Mouse (Mus musculus) hindbrain, embryonic 11.5 days (tissue): ENCODE data around the gene Ice2. TPM values are rescaled to one million over a fixed set of nuclear protein-coding genes. Genes with fewer than 3 reads are reported as not detected.
A peak's percentile ranks its signal among the peaks of the same experiment; 100 is the strongest.

Source experiments
- ATAC-seq: fragments of 200-750 bp; cut with Nextera tagmentation; 2 replicates; pipeline ENCODE4 v1.8.0; 2017; ENCODE audit warnings: mild to moderate bottlenecking, moderate TSS enrichment, moderate library complexity; ENCODE audit not compliant: low FRiP score
- DNase-seq: peaks from one replicate; pipeline ENCODE4 v3.0.0-alpha.2; 2015; ENCODE audit warnings: low spot score
- H3K27ac ChIP-seq: fragments of 300-500 bp; sonication (generic); 2 replicates; pipeline ENCODE4 v1.5.1; 2014; ENCODE audit warnings: mild to moderate bottlenecking, low read depth, low read length
- H3K27me3 ChIP-seq: fragments of 300-500 bp; sonication (generic); 2 replicates; pipeline ENCODE4 v1.6.1; 2014; ENCODE audit warnings: mild to moderate bottlenecking, low read length, moderate library complexity, mixed read lengths; ENCODE audit not compliant: control insufficient read depth, insufficient read depth
- H3K36me3 ChIP-seq: fragments of 300-500 bp; sonication (generic); 2 replicates; pipeline ENCODE4 v1.6.1; 2014; ENCODE audit warnings: mild to moderate bottlenecking, low read length, moderate library complexity, mixed read lengths; ENCODE audit not compliant: control insufficient read depth, insufficient read depth
- H3K4me1 ChIP-seq: fragments of 300-500 bp; sonication (generic); replicated peaks from 2 replicates; pipeline ENCODE4 v1.6.1; 2014; ENCODE audit warnings: low read length, mixed read lengths; ENCODE audit not compliant: control insufficient read depth, insufficient read depth
- H3K4me2 ChIP-seq: fragments of 300-500 bp; sonication (generic); replicated peaks from 2 replicates; pipeline ENCODE4 v1.6.1; 2014; ENCODE audit warnings: mild to moderate bottlenecking, low read depth, low read length
- H3K4me3 ChIP-seq: fragments of 300-500 bp; sonication (generic); 2 replicates; pipeline ENCODE4 v1.5.1; 2014; ENCODE audit warnings: low read depth, low read length
- H3K9ac ChIP-seq: fragments of 300-500 bp; sonication (generic); 2 replicates; pipeline ENCODE4 v1.6.1; 2014; ENCODE audit warnings: low read depth, low read length
- H3K9me3 ChIP-seq: fragments of 300-500 bp; sonication (generic); 2 replicates; pipeline ENCODE4 v1.6.1; 2016; ENCODE audit warnings: low read length; ENCODE audit not compliant: control insufficient read depth
- WGBS: fragments of 180-500 bp; shearing (Covaris S2); extraction: QIAGEN DNeasy Blood & Tissue Kit; methylation state at CpG from one replicate; pipeline ENCODE4 v1.1.7; 2014; 5-methylcytosine and 5-hydroxymethylcytosine counted together
- polyA plus RNA-seq: library from polyadenylated mRNA; unstranded; fragments of >200 nt; fragmentation: Nextera tagmentation; extraction: Ambion mirVana; gene quantifications from 2 replicates; pipeline ENCODE4 v1.2.1, GENCODE M21; 2014

Ice2 gene
- polyA plus RNA-seq, 1 experiment from 2014 or later = 24.1 TPM

- Histone ChIP-seq H3K4me3 (no peak overlapping the region), H3K4me2 (no peak overlapping the region), H3K4me1 (no peaks in the 10 kb centered on the region), H3K27me3 (no peaks in the 10 kb centered on the region), H3K27ac (no peak overlapping the region), H3K36me3 (no peaks in the 10 kb centered on the region), H3K9me3 (no peaks in the 10 kb centered on the region), H3K9ac (no peak overlapping the region)
- ATAC-seq = no peak
- 76% methylated on average over 8 of the region's 8 CpGs for WGBS
- DNase-seq = peak; percentile 74
Observed at GRCm38 (mm10) chr9:69368071-69368470, 29.6 kb upstream of the Ice2 start.

DNA sequence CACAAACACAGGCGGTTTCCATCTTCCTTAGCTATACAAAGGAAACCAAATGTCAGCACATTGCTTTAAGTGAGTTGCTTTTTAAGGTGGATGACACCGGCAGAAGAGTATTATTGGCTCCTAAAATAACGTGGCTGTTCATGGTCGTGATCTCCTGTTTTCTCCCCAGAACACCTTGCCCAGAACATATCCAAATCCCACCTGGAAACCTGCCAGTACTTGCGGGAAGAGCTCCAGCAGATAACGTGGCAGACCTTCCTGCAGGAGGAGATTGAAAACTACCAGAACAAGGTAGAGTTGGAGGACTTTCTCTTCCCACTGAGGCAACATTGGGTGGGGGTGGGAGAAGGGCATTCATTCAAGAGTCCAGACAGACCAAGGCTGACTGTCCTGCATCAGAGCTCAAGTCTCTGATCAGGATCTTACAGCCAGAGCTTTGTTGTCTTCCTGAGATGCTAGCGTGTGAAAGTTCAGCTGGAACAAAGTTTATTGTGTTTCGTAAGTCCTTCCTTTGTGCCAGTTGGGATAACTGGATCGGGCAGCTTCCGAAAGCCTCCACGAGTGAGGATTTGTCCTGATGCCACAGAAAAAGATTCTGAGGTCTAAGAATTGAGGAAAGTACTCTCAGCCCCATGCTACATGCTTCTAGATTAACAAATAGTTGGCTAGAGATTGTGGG is 26.5 kb upstream of the Ice2 start:
- WGBS = 90% methylated on average over 11 of the region's 11 CpGs
- no peak overlapping the region for H3K27ac ChIP-seq
- H3K9ac ChIP-seq = no peak overlapping the region
- ATAC-seq = no peak
- H3K4me3 ChIP-seq = no peak overlapping the region
- no peaks in the 10 kb centered on the region for H3K27me3 ChIP-seq
- H3K36me3 ChIP-seq = no peaks in the 10 kb centered on the region
- no peak overlapping the region for H3K4me2 ChIP-seq
- no peaks in the 10 kb centered on the region for H3K4me1 ChIP-seq
- H3K9me3 ChIP-seq = no peaks in the 10 kb centered on the region
- no peak for DNase-seq

DNA sequence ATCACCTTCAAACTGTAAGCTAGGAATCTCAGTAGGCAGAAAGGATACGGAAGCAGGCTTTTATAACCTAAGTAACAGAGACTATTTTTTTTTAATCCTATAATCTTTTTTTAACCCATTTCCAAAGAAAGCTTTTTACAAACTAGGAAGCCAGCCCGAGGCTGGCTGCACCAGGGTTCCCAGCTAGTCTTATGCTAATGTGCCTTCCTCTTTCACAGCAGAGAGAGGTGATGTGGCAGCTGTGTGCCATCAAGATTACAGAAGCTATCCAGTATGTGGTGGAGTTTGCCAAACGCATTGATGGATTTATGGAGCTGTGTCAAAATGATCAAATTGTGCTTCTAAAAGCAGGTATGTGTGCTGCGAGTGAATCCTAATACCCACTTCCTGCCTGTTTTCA is 24.8 kb upstream of the Ice2 start:
- ATAC-seq = no peak
- 48% methylated on average over 4 of the region's 4 CpGs for WGBS
- no peak overlapping the region for H3K27ac ChIP-seq
- no peaks in the 10 kb centered on the region for H3K27me3 ChIP-seq
- no peaks in the 10 kb centered on the region for H3K9me3 ChIP-seq
- no peak overlapping the region for H3K9ac ChIP-seq
- H3K4me2 ChIP-seq = no peak overlapping the region
- DNase-seq = no peak
- no peaks in the 10 kb centered on the region for H3K36me3 ChIP-seq
- no peak overlapping the region for H3K4me3 ChIP-seq
- no peaks in the 10 kb centered on the region for H3K4me1 ChIP-seq

GRCm38 (mm10) chr9:69376982-69377653 is 20.6 kb upstream of the Ice2 start:
- H3K27ac ChIP-seq = no peak overlapping the region
- H3K9me3 ChIP-seq = no peaks in the 10 kb centered on the region
- no peaks in the 10 kb centered on the region for H3K36me3 ChIP-seq
- no peaks in the 10 kb centered on the region for H3K27me3 ChIP-seq
- H3K4me1 ChIP-seq = no peaks in the 10 kb centered on the region
- H3K4me2 ChIP-seq = no peak overlapping the region
- ATAC-seq (no peak), DNase-seq (no peak)
- no peak overlapping the region for H3K9ac ChIP-seq
- H3K4me3 ChIP-seq = no peak overlapping the region
- 88% methylated on average over 4 of the region's 4 CpGs for WGBS

- Histone ChIP-seq H3K4me2 (no peak overlapping the region), H3K9me3 (no peaks in the 10 kb centered on the region), H3K27me3 (no peaks in the 10 kb centered on the region), H3K36me3 (no peaks in the 10 kb centered on the region), H3K4me3 (no peak overlapping the region), H3K4me1 (no peaks in the 10 kb centered on the region), H3K27ac (no peak overlapping the region), H3K9ac (no peak overlapping the region)
- ATAC-seq (no peak), DNase-seq (no peak)
- WGBS = 88% methylated on average over 3 of the region's 3 CpGs
Observed at GRCm38 (mm10) chr9:69377654-69378045, 20.1 kb upstream of the Ice2 start.

DNA sequence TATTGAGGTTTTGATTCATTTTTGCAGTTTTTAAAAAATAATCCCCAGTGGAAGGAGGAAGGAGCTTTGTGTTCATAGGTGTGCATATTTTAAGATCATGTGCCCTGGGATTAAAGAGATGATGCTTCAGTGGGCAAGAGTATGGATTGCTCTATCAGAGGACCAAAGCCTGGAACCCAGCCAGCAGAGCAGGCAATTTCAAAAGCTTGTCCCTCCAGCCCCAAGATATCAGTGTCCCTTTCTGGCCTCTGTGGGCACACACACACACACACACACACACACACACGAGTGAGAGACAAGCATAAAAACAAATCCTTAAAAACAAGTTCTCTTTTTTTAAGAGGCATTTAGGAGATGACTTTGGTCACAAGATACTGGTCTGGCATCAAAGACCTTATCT is 17.2 kb upstream of the Ice2 start:
- no peaks in the 10 kb centered on the region for H3K36me3 ChIP-seq

DNA sequence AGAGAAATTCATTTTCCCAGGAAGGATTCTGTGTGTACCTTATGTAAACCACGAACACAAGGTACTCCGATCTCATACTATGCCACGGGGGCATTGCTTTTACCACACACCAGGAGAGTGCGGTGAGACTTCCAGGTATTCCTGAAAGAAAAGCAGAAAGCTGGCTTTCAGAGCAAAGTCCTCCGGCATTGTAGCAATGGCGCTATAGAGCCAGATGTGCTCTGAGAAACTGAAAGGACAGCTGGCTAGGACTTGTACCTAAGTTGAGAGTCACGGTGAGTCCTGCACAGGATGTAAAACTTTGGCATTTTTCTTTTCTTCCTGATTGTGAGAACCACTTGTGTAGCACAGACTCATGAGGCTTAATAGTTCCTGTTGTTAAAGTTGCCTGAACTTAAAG is 16.0 kb upstream of the Ice2 start:
- Histone ChIP-seq H3K27ac (no peak overlapping the region), H3K9ac (no peak overlapping the region), H3K36me3 (no peaks in the 10 kb centered on the region), H3K4me3 (no peak overlapping the region), H3K4me1 (no peaks in the 10 kb centered on the region), H3K4me2 (no peak overlapping the region), H3K9me3 (no peaks in the 10 kb centered on the region), H3K27me3 (no peaks in the 10 kb centered on the region)
- WGBS = 68% methylated on average over 7 of the region's 7 CpGs
- DNase-seq (no peak), ATAC-seq (no peak)

More for the DNA sequence above, 17.2 kb upstream of the Ice2 start:
- Histone ChIP-seq H3K4me1 (no peaks in the 10 kb centered on the region), H3K4me3 (no peak overlapping the region), H3K9ac (no peak overlapping the region), H3K4me2 (no peak overlapping the region), H3K27ac (no peak overlapping the region), H3K27me3 (no peaks in the 10 kb centered on the region), H3K9me3 (no peaks in the 10 kb centered on the region)
- ATAC-seq (no peak), DNase-seq (no peak)
- 88% methylated on average over 1 of the region's 1 CpGs for WGBS

GRCm38 (mm10) chr9:69384475-69384874 is 13.2 kb upstream of the Ice2 start:
- Histone ChIP-seq H3K9ac (no peak overlapping the region), H3K27me3 (no peaks in the 10 kb centered on the region), H3K9me3 (no peaks in the 10 kb centered on the region), H3K27ac (no peak overlapping the region), H3K4me3 (no peak overlapping the region), H3K4me1 (no peaks in the 10 kb centered on the region), H3K36me3 (no peaks in the 10 kb centered on the region), H3K4me2 (no peak overlapping the region)
- DNase-seq = no peak
- 91% methylated on average over 17 of the region's 17 CpGs for WGBS
- no peak for ATAC-seq

GRCm38 (mm10) chr9:69384905-69385304 is 12.8 kb upstream of the Ice2 start:
- no peak overlapping the region for H3K27ac ChIP-seq
- no peak overlapping the region for H3K4me3 ChIP-seq
- no peaks in the 10 kb centered on the region for H3K27me3 ChIP-seq
- H3K9ac ChIP-seq = no peak overlapping the region
- no peaks in the 10 kb centered on the region for H3K36me3 ChIP-seq
- H3K9me3 ChIP-seq = no peaks in the 10 kb centered on the region
- H3K4me2 ChIP-seq = no peak overlapping the region
- ATAC-seq (no peak), DNase-seq (no peak)
- WGBS = 86% methylated on average over 1 of the region's 1 CpGs
- H3K4me1 ChIP-seq = no peaks in the 10 kb centered on the region
